Mouse (Mus musculus): ENCODE data around the gene Krtap10-10. TPM values are rescaled to one million over a fixed set of nuclear protein-coding genes. Genes with fewer than 3 reads are reported as not detected.

Gene Krtap10-10
- polyA plus RNA-seq, 1 experiment from 2014 or later, result not detected

GRCm38 (mm10) chr10:77882553-77882952 lies 46.8 kb downstream of the Krtap10-10 start:
- H3K9me3 ChIP-seq (ENCODE audit: control insufficient read depth, low read length), result no peaks in the 10 kb centered on the region
- H3K4me3 ChIP-seq (replicated peaks; ENCODE audit: low read depth, low read length), result no peak overlapping the region
- H3K9ac ChIP-seq (replicated peaks; ENCODE audit: low read length), result no peak overlapping the region
- no peak overlapping the region for H3K4me2 ChIP-seq (ENCODE audit: low read length)
- 87% methylated on average over 5 of the region's 5 CpGs for WGBS
- no peaks in the 10 kb centered on the region for H3K36me3 ChIP-seq (ENCODE audit: control insufficient read depth, insufficient read depth, low read length)
- no peaks in the 10 kb centered on the region for H3K27me3 ChIP-seq (ENCODE audit: control insufficient read depth, insufficient read depth, low read length)
- H3K4me1 ChIP-seq (ENCODE audit: control insufficient read depth, insufficient read depth, low read length), result no peaks in the 10 kb centered on the region
- DNase-seq (no peak), ATAC-seq (ENCODE audit: low FRiP score, low TSS enrichment) (no peak)
- H3K27ac ChIP-seq (replicated peaks; ENCODE audit: low read depth, low read length), result no peak overlapping the region

- 60% methylated on average over 12 of the region's 12 CpGs for WGBS
- Histone ChIP-seq H3K4me1 (ENCODE audit: control insufficient read depth, insufficient read depth, low read length) (no peaks in the 10 kb centered on the region), H3K36me3 (ENCODE audit: control insufficient read depth, insufficient read depth, low read length) (no peaks in the 10 kb centered on the region), H3K4me2 (ENCODE audit: low read length) (no peak overlapping the region), H3K9me3 (ENCODE audit: control insufficient read depth, low read length) (no peaks in the 10 kb centered on the region), H3K27ac (replicated peaks; ENCODE audit: low read depth, low read length) (no peak overlapping the region), H3K9ac (replicated peaks; ENCODE audit: low read length) (no peak overlapping the region), H3K27me3 (ENCODE audit: control insufficient read depth, insufficient read depth, low read length) (no peaks in the 10 kb centered on the region), H3K4me3 (replicated peaks; ENCODE audit: low read depth, low read length) (no peak overlapping the region)
- ATAC-seq (ENCODE audit: low FRiP score, low TSS enrichment) (no peak), DNase-seq (peak; percentile 34)
Measured at GRCm38 (mm10) chr10:77886007-77886747, 50.4 kb downstream of the Krtap10-10 start.

Other genes with a start within 250 kb of the Krtap10-10 start
- 253 and 287 TPM in 2 replicates for gene Sumo3, start 229.8 kb upstream of the Krtap10-10 start, polyA plus RNA-seq (2014; fragmentation: Nextera tagmentation; extraction: Ambion mirVana)
- gene Gm49325, start 229.8 kb upstream of the Krtap10-10 start, polyA plus RNA-seq (2014; fragmentation: Nextera tagmentation; extraction: Ambion mirVana), result 16.3 TPM in 1 of 2 replicates, not detected in the other
- gene Ube2g2, start 213.7 kb upstream of the Krtap10-10 start, polyA plus RNA-seq (2014; fragmentation: Nextera tagmentation; extraction: Ambion mirVana), result 55.6 and 66.6 TPM in 2 replicates
- 0.88 and 1.3 TPM in 2 replicates for gene Tspear, start 149.4 kb upstream of the Krtap10-10 start, polyA plus RNA-seq (2014; fragmentation: Nextera tagmentation; extraction: Ambion mirVana)
- gene Gm19402, start 145.2 kb upstream of the Krtap10-10 start, polyA plus RNA-seq (2014; fragmentation: Nextera tagmentation; extraction: Ambion mirVana), result not detected in 2 replicates
- gene Gm9508, start 138.7 kb upstream of the Krtap10-10 start, polyA plus RNA-seq (2014; fragmentation: Nextera tagmentation; extraction: Ambion mirVana), result not detected in 2 replicates
- not detected in 2 replicates for gene Gm10272, start 129.3 kb upstream of the Krtap10-10 start, polyA plus RNA-seq (2014; fragmentation: Nextera tagmentation; extraction: Ambion mirVana)
- gene Gm10024, start 124.5 kb upstream of the Krtap10-10 start, polyA plus RNA-seq (2014; fragmentation: Nextera tagmentation; extraction: Ambion mirVana), result not detected in 2 replicates
- gene Gm10142, start 120.1 kb upstream of the Krtap10-10 start, polyA plus RNA-seq (2014; fragmentation: Nextera tagmentation; extraction: Ambion mirVana), result not detected in 2 replicates
- not detected in 2 replicates for gene Krtap12-1, start 115.3 kb upstream of the Krtap10-10 start, polyA plus RNA-seq (2014; fragmentation: Nextera tagmentation; extraction: Ambion mirVana)
- not detected in 2 replicates for gene Gm10100, start 109.5 kb upstream of the Krtap10-10 start, polyA plus RNA-seq (2014; fragmentation: Nextera tagmentation; extraction: Ambion mirVana)
- not detected in 2 replicates for gene Gm18596, start 93.3 kb upstream of the Krtap10-10 start, polyA plus RNA-seq (2014; fragmentation: Nextera tagmentation; extraction: Ambion mirVana)
- gene Gm9736, start 84.6 kb upstream of the Krtap10-10 start, polyA plus RNA-seq (2014; fragmentation: Nextera tagmentation; extraction: Ambion mirVana), result not detected in 2 replicates
- not detected in 2 replicates for gene Gm3233, start 76.3 kb upstream of the Krtap10-10 start, polyA plus RNA-seq (2014; fragmentation: Nextera tagmentation; extraction: Ambion mirVana)
- gene Gm3238, start 64.6 kb upstream of the Krtap10-10 start, polyA plus RNA-seq (2014; fragmentation: Nextera tagmentation; extraction: Ambion mirVana), result not detected in 2 replicates
- not detected in 2 replicates for gene Gm7138, start 59.0 kb upstream of the Krtap10-10 start, polyA plus RNA-seq (2014; fragmentation: Nextera tagmentation; extraction: Ambion mirVana)
- not detected in 2 replicates for gene Gm3250, start 53.4 kb upstream of the Krtap10-10 start, polyA plus RNA-seq (2014; fragmentation: Nextera tagmentation; extraction: Ambion mirVana)
- not detected in 2 replicates for gene Gm7137, start 47.7 kb upstream of the Krtap10-10 start, polyA plus RNA-seq (2014; fragmentation: Nextera tagmentation; extraction: Ambion mirVana)
- not detected in 2 replicates for gene Gm9639, start 40.9 kb upstream of the Krtap10-10 start, polyA plus RNA-seq (2014; fragmentation: Nextera tagmentation; extraction: Ambion mirVana)
- not detected in 2 replicates for gene Gm19668, start 36.8 kb upstream of the Krtap10-10 start, polyA plus RNA-seq (2014; fragmentation: Nextera tagmentation; extraction: Ambion mirVana)
- not detected in 2 replicates for gene Gm9507, start 24.1 kb upstream of the Krtap10-10 start, polyA plus RNA-seq (2014; fragmentation: Nextera tagmentation; extraction: Ambion mirVana)
- gene Gm2696, start 21.3 kb upstream of the Krtap10-10 start, polyA plus RNA-seq (2014; fragmentation: Nextera tagmentation; extraction: Ambion mirVana), result not detected in 2 replicates
- not detected in 2 replicates for gene Krtap10-4, start 8.9 kb upstream of the Krtap10-10 start, polyA plus RNA-seq (2014; fragmentation: Nextera tagmentation; extraction: Ambion mirVana)
- not detected in 2 replicates for gene Gm36176, start 10.9 kb downstream of the Krtap10-10 start, polyA plus RNA-seq (2014; fragmentation: Nextera tagmentation; extraction: Ambion mirVana)
- gene Gm10318, start 16.9 kb downstream of the Krtap10-10 start, polyA plus RNA-seq (2014; fragmentation: Nextera tagmentation; extraction: Ambion mirVana), result not detected in 2 replicates
- gene Gm3285, start 26.0 kb downstream of the Krtap10-10 start, polyA plus RNA-seq (2014; fragmentation: Nextera tagmentation; extraction: Ambion mirVana), result not detected in 2 replicates
- gene Lrrc3, start 66.6 kb downstream of the Krtap10-10 start, polyA plus RNA-seq (2014; fragmentation: Nextera tagmentation; extraction: Ambion mirVana), result 14.3 and 15.7 TPM in 2 replicates
- 3.6 TPM in 2 replicates for gene Trpm2, start 134.6 kb downstream of the Krtap10-10 start, polyA plus RNA-seq (2014; fragmentation: Nextera tagmentation; extraction: Ambion mirVana)
- 41.0 and 45.3 TPM in 2 replicates for gene 1810043G02Rik, start 142.6 kb downstream of the Krtap10-10 start, polyA plus RNA-seq (2014; fragmentation: Nextera tagmentation; extraction: Ambion mirVana)
- gene Pfkl, start 174.1 kb downstream of the Krtap10-10 start, polyA plus RNA-seq (2014; fragmentation: Nextera tagmentation; extraction: Ambion mirVana), result 88.0 and 97.8 TPM in 2 replicates
- not detected in 2 replicates for gene Dnmt3l, start 206.0 kb downstream of the Krtap10-10 start, polyA plus RNA-seq (2014; fragmentation: Nextera tagmentation; extraction: Ambion mirVana)
- 0.09 TPM in 1 of 2 replicates, not detected in the other for gene Aire, start 207.7 kb downstream of the Krtap10-10 start, polyA plus RNA-seq (2014; fragmentation: Nextera tagmentation; extraction: Ambion mirVana)
- 0.50 and 0.71 TPM in 2 replicates for gene Icosl, start 233.4 kb downstream of the Krtap10-10 start, polyA plus RNA-seq (2014; fragmentation: Nextera tagmentation; extraction: Ambion mirVana)

Measured in midbrain, embryonic 14.5 days (tissue).